Mouse (Mus musculus): Measurements from ENCODE around the gene Evc2. TPM values are rescaled to one million over a fixed set of nuclear protein-coding genes. Genes with fewer than 3 reads are reported as not detected.

Evc2 gene
- polyA plus RNA-seq, 1 experiment = 3.4 TPM

GRCm38 (mm10) chr5:37318715-37319114, 19.6 kb upstream of the Evc2 start:
- no peak for TF ChIP-seq CTCF (IDR thresholded peaks at IDR 0.05; ENCODE audit: extremely low read depth, insufficient read depth, insufficient read length, insufficient replicate concordance)
- TF ChIP-seq POLR2A (IDR thresholded peaks at IDR 0.05; ENCODE audit: low read depth, low read length) = no peak
- WGBS = 68% methylated on average over 6 of the region's 6 CpGs
- DNase-seq (ENCODE audit: low read depth in 1 of 2, low spot score in 2 of 2) = no peak

GRCm38 (mm10) chr5:37320174-37320573, 18.1 kb upstream of the Evc2 start:
- no peak overlapping the region for H3K27ac ChIP-seq (ENCODE audit: insufficient read depth, low read length)
- 64% methylated on average over 3 of the region's 3 CpGs for WGBS
- no peak for DNase-seq (ENCODE audit: low read depth in 1 of 2, low spot score in 2 of 2)
- H3K36me3 ChIP-seq (ENCODE audit: control insufficient read depth, insufficient read depth, low read length) = no peaks in the 10 kb centered on the region
- H3K4me1 ChIP-seq (ENCODE audit: control insufficient read depth, insufficient read depth, insufficient read length) = no peaks in the 10 kb centered on the region
- no peak overlapping the region for H3K4me3 ChIP-seq (ENCODE audit: extremely low read depth, insufficient read depth, insufficient read length)
- no peaks in the 10 kb centered on the region for H3K27me3 ChIP-seq (ENCODE audit: control insufficient read depth, insufficient read depth, low read length)
- TF ChIP-seq POLR2A (IDR thresholded peaks at IDR 0.05; ENCODE audit: low read depth, low read length) = no peak
- TF ChIP-seq CTCF (IDR thresholded peaks at IDR 0.05; ENCODE audit: extremely low read depth, insufficient read depth, insufficient read length, insufficient replicate concordance) = no peak

More at GRCm38 (mm10) chr5:37318715-37319114, 19.6 kb upstream of the Evc2 start:
- Histone ChIP-seq H3K4me3 (ENCODE audit: extremely low read depth, insufficient read depth, insufficient read length) (no peak overlapping the region), H3K4me1 (ENCODE audit: control insufficient read depth, insufficient read depth, insufficient read length) (no peaks in the 10 kb centered on the region), H3K36me3 (ENCODE audit: control insufficient read depth, insufficient read depth, low read length) (no peaks in the 10 kb centered on the region), H3K27ac (ENCODE audit: insufficient read depth, low read length) (no peak overlapping the region), H3K27me3 (ENCODE audit: control insufficient read depth, insufficient read depth, low read length) (no peaks in the 10 kb centered on the region)

- TF ChIP-seq POLR2A (IDR thresholded peaks at IDR 0.05; ENCODE audit: low read depth, low read length) = no peak
- TF ChIP-seq CTCF (IDR thresholded peaks at IDR 0.05; ENCODE audit: extremely low read depth, insufficient read depth, insufficient read length, insufficient replicate concordance) = no peak
- WGBS = 82% methylated on average over 4 of the region's 4 CpGs
- DNase-seq (ENCODE audit: low read depth in 1 of 2, low spot score in 2 of 2) = no peak
- H3K4me1 ChIP-seq (ENCODE audit: control insufficient read depth, insufficient read depth, insufficient read length) = no peaks in the 10 kb centered on the region
- no peak overlapping the region for H3K4me3 ChIP-seq (ENCODE audit: extremely low read depth, insufficient read depth, insufficient read length)
- H3K36me3 ChIP-seq (ENCODE audit: control insufficient read depth, insufficient read depth, low read length) = no peaks in the 10 kb centered on the region
- H3K27me3 ChIP-seq (ENCODE audit: control insufficient read depth, insufficient read depth, low read length) = no peaks in the 10 kb centered on the region
- H3K27ac ChIP-seq (ENCODE audit: insufficient read depth, low read length) = no peak overlapping the region
Observed at GRCm38 (mm10) chr5:37320761-37321160, 17.5 kb upstream of the Evc2 start.

- Histone ChIP-seq H3K27me3 (ENCODE audit: control insufficient read depth, insufficient read depth, low read length) (no peaks in the 10 kb centered on the region), H3K36me3 (ENCODE audit: control insufficient read depth, insufficient read depth, low read length) (no peaks in the 10 kb centered on the region), H3K4me3 (ENCODE audit: extremely low read depth, insufficient read depth, insufficient read length) (no peak overlapping the region), H3K27ac (ENCODE audit: insufficient read depth, low read length) (no peak overlapping the region), H3K4me1 (ENCODE audit: control insufficient read depth, insufficient read depth, insufficient read length) (no peaks in the 10 kb centered on the region)
- DNase-seq (ENCODE audit: low read depth in 1 of 2, low spot score in 2 of 2) = no peak
- no peak for TF ChIP-seq POLR2A (IDR thresholded peaks at IDR 0.05; ENCODE audit: low read depth, low read length)
- no peak for TF ChIP-seq CTCF (IDR thresholded peaks at IDR 0.05; ENCODE audit: extremely low read depth, insufficient read depth, insufficient read length, insufficient replicate concordance)
- 86% methylated on average over 6 of the region's 6 CpGs for WGBS
Observed at GRCm38 (mm10) chr5:37326675-37327074, 11.6 kb upstream of the Evc2 start.

- Histone ChIP-seq H3K4me1 (ENCODE audit: control insufficient read depth, insufficient read depth, insufficient read length) (no peaks in the 10 kb centered on the region), H3K4me3 (ENCODE audit: extremely low read depth, insufficient read depth, insufficient read length) (no peak overlapping the region)
Observed at GRCm38 (mm10) chr5:37330449-37331132, 7.7 kb upstream of the Evc2 start.

GRCm38 (mm10) chr5:37331133-37331505, 7.2 kb upstream of the Evc2 start:
- H3K4me3 ChIP-seq (ENCODE audit: extremely low read depth, insufficient read depth, insufficient read length) = no peak overlapping the region
- H3K36me3 ChIP-seq (ENCODE audit: control insufficient read depth, insufficient read depth, low read length) = no peaks in the 10 kb centered on the region
- no peak for DNase-seq (ENCODE audit: low read depth in 1 of 2, low spot score in 2 of 2)
- TF ChIP-seq POLR2A (IDR thresholded peaks at IDR 0.05; ENCODE audit: low read depth, low read length) = no peak
- TF ChIP-seq CTCF (IDR thresholded peaks at IDR 0.05; ENCODE audit: extremely low read depth, insufficient read depth, insufficient read length, insufficient replicate concordance) = no peak
- H3K27me3 ChIP-seq (ENCODE audit: control insufficient read depth, insufficient read depth, low read length) = no peaks in the 10 kb centered on the region
- H3K4me1 ChIP-seq (ENCODE audit: control insufficient read depth, insufficient read depth, insufficient read length) = no peaks in the 10 kb centered on the region
- whole genome bisulfite sequencing = 90% methylated on average over 2 of the region's 2 CpGs
- H3K27ac ChIP-seq (ENCODE audit: insufficient read depth, low read length) = no peak overlapping the region

More at GRCm38 (mm10) chr5:37330449-37331132, 7.7 kb upstream of the Evc2 start:
- Histone ChIP-seq H3K27me3 (ENCODE audit: control insufficient read depth, insufficient read depth, low read length) (no peaks in the 10 kb centered on the region), H3K27ac (ENCODE audit: insufficient read depth, low read length) (no peak overlapping the region), H3K36me3 (ENCODE audit: control insufficient read depth, insufficient read depth, low read length) (no peaks in the 10 kb centered on the region)
- WGBS = 70% methylated on average over 8 of the region's 8 CpGs
- no peak for DNase-seq (ENCODE audit: low read depth in 1 of 2, low spot score in 2 of 2)
- no peak for TF ChIP-seq POLR2A (IDR thresholded peaks at IDR 0.05; ENCODE audit: low read depth, low read length)
- TF ChIP-seq CTCF (IDR thresholded peaks at IDR 0.05; ENCODE audit: extremely low read depth, insufficient read depth, insufficient read length, insufficient replicate concordance) = no peak

- Histone ChIP-seq H3K36me3 (ENCODE audit: control insufficient read depth, insufficient read depth, low read length) (no peaks in the 10 kb centered on the region), H3K4me3 (ENCODE audit: extremely low read depth, insufficient read depth, insufficient read length) (no peak overlapping the region), H3K27ac (ENCODE audit: insufficient read depth, low read length) (no peak overlapping the region), H3K27me3 (ENCODE audit: control insufficient read depth, insufficient read depth, low read length) (0 out of 2 replicates have a peak, but pooled peaks cover 2% of the 10 kb centered on the region), H3K4me1 (ENCODE audit: control insufficient read depth, insufficient read depth, insufficient read length) (no peaks in the 10 kb centered on the region; the same call in 1 of the 2 replicates)
- no peak for TF ChIP-seq CTCF (IDR thresholded peaks at IDR 0.05; ENCODE audit: extremely low read depth, insufficient read depth, insufficient read length, insufficient replicate concordance)
- no peak for TF ChIP-seq POLR2A (IDR thresholded peaks at IDR 0.05; ENCODE audit: low read depth, low read length)
- no peak for DNase-seq (ENCODE audit: low read depth in 1 of 2, low spot score in 2 of 2)
- 78% methylated on average over 4 of the region's 4 CpGs for WGBS
Observed at GRCm38 (mm10) chr5:37332066-37332465, 6.2 kb upstream of the Evc2 start.

All from spleen, adult 2 months (tissue).